Mouse (Mus musculus): ENCODE data around the gene Tmem63c. TPM values are rescaled to one million over a fixed set of nuclear protein-coding genes. Genes with fewer than 3 reads are reported as not detected.

Tmem63c gene
- total RNA-seq, 2 experiments from 2014 or later, result 1.6 TPM

DNA sequence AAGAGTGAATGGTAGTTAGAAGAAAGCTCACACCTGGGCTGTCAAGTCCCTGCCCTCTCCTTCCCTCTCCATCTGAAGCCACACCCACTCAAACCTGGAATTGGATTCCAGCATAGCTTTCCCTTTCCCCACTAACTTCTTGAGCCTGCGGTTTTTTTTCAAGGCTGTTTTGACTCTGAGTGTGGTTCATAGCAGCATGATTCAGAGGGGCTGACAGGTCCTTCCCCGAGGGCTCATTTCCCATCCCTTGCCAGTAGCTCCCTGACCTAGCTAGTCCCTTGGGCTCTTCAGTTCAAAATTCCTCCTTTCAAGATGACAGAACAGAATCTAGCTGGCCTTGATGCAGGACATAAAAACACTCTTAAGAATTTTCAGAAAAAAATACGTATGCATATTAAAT, 26.4 kb downstream of the Tmem63c start:
- no peak for DNase-seq (ENCODE audit: low spot score in 2 of 2)

DNA sequence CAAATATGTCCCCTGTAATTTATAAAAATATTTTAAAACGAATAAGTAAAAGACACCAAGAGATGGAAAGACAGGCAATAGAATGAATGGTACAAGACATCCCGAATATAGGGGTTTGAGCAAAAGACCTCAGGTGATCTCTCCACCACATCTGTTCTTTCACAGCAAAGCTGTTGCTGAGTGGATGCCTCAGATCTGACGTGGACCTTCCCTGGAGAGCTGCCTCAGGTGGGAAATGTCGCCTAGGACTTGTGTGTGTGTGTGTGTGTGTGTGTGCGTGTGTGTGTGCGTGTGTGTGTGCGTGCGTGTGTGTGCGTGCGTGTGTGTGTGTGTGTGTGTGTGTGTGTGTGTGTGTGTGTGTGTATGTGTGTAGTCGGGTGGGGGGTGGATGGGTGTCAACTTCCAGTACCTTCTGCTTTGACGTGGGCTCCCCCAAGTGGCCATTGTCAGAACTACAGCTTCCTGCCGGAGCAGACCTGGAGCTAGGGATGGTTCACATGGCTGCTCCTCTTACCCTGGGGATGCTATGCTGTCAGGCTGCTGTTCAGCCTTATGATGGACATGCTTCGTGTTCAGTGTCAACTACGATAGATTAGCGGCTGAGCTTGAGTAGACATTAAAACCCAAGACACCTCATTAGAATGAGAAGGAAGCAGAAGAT, 31.7 kb downstream of the Tmem63c start:
- DNase-seq (ENCODE audit: low spot score in 2 of 2), result peak; percentile 85 to 89

DNA sequence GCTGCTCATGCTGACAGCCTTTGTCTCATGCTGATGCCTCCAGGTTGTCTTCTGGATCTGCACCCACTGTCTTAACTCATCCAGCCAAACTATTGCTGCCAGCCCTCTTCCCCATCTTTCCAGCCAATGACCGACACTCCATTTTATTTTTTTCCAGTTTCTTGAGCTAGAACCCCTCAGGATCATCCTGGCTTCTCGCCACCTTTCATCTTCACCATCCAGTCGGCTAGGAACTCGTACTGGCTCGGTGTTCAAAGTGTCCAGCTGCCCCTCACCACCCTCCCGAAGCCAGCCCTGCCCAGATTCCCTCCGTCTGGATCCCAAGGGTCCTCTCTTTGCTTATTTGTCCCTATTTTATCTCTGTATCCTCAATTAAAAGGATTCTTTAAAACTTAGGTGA, 33.7 kb downstream of the Tmem63c start:
- DNase-seq (ENCODE audit: low spot score in 2 of 2), result no peak

DNA sequence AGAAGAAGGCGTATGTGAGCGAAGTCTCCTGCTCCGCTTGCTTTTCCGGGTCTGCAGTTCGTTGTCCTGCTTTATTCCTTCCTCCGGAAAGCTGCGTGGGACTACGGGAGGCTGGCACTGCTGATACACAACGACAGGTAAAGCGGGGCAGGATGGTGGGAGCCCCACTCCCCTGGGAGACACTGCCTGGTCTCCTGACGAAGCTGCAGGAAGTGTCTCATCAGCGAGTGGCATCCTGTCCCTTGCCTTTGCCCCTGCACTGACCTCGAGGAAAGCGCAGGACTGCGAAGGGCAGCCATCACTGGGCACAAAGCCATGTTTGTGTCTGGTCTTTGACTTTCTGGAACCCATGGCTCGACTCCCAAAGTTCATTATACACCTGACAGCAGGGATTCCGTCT, 35.9 kb downstream of the Tmem63c start:
- no peak for DNase-seq (ENCODE audit: low spot score in 2 of 2)

DNA sequence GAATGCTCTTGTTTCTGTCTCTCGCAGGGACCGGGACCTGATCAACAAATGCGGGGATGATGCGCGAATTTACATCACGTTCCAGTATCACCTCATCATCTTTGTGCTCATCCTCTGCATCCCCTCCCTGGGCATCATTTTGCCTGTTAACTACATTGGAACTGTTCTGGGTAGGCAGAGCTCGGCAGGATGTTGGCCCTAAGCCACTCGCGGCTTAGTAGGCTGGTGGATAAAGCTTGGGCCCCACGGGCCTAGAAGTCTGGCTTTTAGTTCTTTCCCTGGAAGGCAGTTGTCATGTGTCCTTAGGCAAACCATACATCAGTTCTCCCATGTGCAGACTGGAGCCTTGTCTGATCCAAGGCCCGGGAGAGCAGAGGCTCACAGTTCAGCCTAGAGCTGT, 44.3 kb downstream of the Tmem63c start:
- DNase-seq (ENCODE audit: low spot score in 2 of 2), result no peak

DNA sequence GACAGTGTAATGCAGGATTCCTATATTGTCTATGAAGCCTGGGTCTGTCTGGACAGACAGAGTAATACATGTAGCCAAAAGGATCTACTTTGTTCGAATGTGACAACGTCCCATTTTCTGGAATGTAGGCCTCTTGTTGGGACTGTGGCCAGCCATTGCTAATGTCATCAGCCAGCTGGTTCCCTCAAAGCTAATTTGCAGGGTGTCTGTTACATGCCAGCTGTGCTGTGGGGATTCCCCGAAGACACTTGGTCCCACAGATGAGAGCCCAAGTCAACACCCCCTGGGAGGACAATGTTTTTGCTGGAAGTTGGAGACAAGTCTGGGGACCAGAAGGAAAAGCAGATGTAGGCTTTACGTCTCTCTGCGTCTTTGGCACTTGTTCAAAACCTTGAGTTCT, 45.3 kb downstream of the Tmem63c start:
- DNase-seq (ENCODE audit: low spot score in 2 of 2), result no peak

DNA sequence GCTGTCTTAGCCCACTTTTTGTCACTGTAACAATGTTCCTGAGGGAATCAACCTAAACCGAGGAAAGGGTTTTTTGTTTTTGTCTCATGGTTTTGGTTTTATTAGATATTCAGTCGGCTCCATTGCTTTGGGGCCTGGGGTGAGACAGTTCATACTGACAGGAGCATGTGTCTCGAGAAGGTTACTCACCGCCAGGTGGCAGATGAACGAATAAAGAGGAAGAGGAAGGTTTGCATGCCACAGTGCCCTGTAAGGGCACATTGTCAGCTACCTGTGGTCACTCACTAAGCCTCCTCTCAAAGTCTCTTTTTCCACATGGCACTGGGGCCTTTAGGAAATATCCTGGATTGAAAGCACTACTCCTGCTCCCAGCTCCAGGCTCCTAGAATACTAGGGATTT, 49.4 kb downstream of the Tmem63c start:
- DNase-seq (ENCODE audit: low spot score in 2 of 2), result no peak

DNA sequence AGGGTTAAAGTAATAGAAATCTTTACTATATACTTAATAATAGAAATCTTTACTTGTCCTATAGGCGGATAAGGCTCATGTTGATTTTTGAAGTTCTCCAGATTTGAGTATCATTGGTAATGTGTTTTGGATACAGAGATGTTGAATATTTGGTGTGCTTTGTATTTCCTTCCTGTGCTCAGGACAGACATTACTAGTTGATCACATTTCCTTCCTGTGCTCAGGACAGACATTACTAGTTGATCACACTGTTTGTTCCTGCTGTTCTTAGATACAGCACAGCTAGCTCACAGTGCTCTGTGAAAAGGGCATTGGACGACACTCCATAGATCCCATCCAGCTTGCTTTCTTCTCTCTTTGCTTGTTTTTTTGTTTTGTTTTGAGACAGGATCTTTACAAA, 55.5 kb downstream of the Tmem63c start:
- no peak for DNase-seq (ENCODE audit: low spot score in 2 of 2)

DNA sequence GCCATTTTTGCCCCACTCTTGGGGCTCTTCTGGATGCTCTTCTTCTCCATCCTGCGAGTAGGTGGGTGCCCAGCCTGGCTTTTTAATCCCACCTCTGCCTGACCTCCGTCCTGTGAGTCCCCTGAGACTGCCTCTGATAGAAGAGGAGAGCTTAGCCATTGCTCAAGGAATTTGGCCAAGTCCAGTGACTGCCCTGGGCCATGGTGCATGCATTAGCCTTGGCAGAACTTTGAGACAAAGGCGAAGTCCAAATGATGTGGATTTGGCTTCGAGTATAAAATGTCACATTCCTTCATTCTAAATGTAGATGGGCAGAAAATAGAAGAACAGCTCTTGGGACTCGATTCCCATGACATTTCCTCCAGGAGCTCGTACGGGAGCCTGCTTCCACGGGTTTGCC, 61.7 kb downstream of the Tmem63c start:
- no peak for DNase-seq (ENCODE audit: low spot score in 2 of 2)

DNA sequence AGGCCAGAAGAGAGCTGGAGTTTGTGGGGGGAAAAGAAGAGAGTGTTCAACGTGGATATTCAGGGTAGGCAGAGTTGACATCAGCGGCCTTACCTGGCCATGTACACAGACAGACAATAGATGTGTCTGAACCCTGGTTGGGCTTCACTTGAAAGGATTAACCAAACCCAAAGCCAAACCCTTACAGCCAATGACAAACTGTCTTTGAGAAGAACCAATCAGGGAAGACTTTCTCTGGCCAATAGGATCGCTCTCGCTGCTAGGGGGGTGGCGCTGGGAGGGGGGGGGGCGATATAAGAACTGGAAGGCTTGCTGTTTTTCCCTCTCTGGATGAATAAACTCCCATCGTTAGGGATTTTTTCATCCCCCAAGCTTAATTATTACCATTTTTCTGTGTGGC, 66.1 kb downstream of the Tmem63c start:
- DNase-seq (ENCODE audit: low spot score in 2 of 2), result no peak

DNA sequence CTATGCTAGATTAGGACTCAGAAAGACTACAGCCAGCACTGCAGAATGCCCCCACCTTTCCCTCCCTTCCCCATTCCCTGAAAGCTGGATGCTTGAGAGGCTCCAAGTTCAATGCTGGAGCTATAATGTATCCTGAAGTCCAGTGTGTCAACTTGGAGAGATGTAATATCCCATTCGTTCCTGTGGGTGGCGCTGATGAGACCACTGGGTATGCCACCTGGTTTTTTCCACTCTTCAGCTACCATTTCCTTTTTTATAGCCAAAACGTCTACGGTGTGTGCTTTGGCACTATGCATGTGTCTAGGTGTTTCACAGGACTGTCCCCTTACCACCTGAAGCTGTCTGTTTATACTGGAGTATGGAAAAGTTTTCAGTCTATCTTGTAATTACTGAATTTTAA, 67.2 kb downstream of the Tmem63c start:
- no peak for DNase-seq (ENCODE audit: low spot score in 2 of 2)

DNA sequence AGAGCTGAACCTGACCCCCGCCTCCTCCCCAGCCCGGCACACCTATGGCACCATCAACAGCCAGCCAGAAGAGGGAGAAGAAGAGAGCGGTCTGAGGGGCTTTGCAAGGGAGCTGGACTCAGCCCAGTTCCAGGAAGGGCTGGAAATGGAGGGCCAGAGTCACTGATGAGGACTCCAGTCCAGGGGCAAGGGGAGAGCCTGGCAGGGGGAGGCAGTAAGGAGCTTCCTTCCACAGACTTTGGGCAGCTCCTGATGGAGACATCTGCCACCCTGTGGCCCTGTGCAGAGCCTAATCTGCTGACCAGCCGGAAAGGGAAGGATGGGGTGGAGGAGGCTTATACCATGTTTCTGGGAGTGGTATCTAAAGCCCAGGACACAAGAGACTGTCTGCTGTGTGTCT, 68.1 kb downstream of the Tmem63c start:
- no peak for DNase-seq (ENCODE audit: low spot score in 2 of 2)

DNA sequence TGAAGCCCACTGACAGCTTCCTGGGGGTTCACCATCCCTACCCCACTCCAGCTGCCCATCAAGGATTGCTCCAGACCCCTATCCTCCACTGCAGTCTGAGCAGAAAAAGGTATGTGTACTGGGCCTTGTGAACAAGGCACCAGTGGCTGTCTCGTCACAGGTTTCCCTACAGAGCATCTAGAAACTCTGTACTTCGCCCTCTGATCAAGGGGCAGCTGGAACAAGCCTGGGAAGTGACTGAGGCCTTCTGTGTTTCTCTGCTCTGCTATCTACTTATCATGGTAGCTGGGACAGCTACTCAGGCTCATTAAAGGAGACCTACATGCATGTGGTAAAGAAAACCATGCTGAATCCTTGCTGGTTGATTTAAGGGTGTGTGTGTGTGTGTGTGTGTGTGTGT, 68.6 kb downstream of the Tmem63c start:
- DNase-seq (ENCODE audit: low spot score in 2 of 2), result no peak

DNA sequence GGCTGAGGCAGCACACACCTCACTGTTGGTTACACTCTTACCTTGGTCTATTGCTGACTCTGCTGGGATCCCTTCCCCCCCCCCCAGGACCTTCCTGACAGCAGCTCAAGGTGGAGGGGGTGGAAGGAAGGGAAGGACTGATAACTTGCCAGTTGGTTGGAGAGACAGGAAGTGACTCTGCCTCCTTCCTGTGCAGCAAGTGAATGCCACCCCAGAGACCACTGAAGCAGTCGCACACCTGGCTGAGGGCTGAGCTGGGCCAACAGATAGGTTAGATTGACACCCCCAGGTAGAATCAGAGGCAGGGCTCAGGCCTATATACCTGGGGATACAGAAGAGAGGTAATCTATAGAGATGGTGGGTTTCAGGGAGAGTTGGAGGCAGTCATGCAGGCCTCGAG, 70.8 kb downstream of the Tmem63c start:
- DNase-seq (ENCODE audit: low spot score in 2 of 2), result no peak

DNA sequence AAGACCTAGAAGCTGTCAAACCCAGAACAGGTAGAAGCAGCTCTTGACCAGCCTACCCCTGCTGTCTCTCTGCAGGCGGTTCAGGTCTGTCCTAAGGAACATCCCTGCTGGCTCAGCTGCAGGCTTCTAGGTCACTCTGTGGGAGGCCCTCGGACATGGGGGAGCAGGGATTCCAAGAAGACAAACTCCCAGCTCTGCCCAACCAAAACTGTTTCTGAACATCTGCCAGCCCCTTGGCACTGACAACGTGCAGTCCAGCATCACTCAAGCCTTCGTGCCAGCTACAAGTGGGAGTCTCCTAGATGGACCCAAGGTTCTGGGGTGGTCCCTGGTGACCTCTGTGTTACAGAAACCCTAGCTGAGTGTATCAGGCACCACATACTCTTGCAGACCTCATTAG, 72.1 kb downstream of the Tmem63c start:
- no peak for DNase-seq (ENCODE audit: low spot score in 2 of 2)

DNA sequence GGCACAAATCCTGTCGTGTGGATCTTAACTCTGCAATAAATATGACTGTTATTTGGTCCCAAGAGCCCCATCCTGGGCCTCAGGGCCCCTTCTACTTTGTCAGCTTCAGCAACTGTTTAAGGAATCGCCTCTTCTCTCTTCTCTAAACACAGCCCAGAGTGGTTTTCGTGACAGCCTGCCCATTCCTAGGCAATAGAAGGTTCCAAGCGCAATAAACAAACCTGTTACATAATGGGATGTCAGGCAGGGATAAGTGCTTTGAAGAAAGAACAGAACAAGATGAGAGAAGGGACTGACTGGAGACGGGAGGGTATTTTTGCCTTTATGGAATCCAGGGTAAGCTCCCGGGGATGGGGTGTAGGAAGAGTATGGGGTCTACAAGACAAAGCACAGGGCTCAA, 72.5 kb downstream of the Tmem63c start:
- no peak for DNase-seq (ENCODE audit: low spot score in 2 of 2)

DNA sequence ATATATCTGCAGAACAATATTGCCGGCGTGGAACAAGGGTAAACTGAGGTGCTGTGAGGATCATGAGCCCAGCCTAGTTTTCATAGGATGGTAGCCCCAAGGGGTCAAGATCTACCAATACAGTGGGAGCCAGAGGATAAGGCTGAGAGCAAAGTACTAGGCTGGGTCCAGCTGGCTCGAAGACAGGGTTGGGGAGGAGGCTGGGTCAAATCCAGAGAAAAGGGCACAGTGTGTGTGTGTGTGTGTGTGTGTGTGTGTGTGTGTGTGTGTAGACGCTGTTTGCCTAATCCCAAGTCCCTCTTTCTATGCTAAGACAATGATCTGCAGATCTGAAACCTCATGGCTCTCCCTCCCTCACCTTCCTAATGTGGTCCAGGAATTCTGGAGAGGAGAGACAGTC, 79.2 kb downstream of the Tmem63c start:
- no peak for DNase-seq (ENCODE audit: low spot score in 2 of 2)

DNA sequence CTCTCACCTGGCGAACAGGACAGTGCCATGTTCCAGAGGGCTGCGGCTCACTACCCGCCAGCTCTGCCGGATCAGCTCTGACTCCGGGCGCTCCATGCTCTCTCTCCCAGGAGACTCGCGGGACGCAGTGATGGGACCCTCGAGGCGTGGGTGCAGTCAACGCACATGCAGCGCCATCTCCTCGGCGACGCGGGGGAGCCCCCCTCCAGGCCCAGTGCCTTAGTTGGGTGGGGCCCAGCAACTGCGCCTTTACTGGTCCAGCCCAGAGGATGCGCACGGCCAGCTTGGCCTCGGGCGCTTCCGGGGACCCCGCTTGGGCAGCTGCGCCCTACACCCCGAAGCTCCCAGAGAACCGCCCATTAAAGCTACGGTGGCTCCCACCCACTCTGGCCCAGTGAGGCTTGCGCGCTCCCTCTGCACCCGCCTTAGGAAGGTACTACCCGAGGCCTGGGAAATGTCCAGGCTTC, 81.1 kb downstream of the Tmem63c start, which contains the start of gene Ngb:
TSS of gene Ngb (minus strand) at position 375 of the 467 bp plus-strand sequence.
- DNase-seq (ENCODE audit: low spot score in 2 of 2), result no peak

DNA sequence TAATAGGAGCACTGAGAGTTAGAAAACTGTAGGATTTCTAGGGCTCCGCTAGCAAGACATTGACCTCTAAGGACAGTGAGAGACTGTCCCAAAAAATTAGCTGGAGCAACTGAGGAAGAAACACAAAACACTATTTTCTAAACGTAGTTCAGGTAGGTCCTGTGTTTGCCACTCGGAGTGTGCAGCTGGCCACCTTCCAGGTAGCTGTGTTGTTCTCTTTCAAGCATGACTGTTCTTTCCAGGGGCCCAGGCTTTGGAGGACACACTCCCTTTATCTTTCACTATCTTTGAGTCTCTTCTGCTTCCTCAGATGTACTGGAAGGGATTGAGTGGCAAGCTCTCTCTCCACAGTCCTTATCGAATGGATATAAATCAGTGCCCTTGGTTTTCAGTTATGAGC, 82.3 kb downstream of the Tmem63c start:
- no peak for DNase-seq (ENCODE audit: low spot score in 2 of 2)

DNA sequence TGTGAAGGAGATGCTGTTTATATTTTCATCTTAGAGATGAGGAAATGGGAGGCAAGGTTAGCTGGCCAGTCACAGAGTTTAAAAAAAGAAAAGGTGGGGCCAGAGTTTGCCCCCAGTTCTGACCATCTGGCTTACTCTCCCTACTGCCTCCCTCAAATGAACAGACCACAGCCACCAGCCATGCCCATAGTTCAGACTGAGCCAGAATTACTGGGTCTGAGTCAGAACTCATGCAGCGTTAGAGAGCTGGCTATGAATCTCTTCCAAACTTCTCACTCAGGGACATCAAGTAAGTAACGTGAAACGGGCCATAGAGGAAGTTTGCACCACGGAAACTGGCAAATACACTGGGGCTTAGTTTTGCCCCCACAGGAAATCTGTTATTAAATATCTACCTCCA, 83.7 kb downstream of the Tmem63c start:
- no peak for DNase-seq (ENCODE audit: low spot score in 2 of 2)

DNA sequence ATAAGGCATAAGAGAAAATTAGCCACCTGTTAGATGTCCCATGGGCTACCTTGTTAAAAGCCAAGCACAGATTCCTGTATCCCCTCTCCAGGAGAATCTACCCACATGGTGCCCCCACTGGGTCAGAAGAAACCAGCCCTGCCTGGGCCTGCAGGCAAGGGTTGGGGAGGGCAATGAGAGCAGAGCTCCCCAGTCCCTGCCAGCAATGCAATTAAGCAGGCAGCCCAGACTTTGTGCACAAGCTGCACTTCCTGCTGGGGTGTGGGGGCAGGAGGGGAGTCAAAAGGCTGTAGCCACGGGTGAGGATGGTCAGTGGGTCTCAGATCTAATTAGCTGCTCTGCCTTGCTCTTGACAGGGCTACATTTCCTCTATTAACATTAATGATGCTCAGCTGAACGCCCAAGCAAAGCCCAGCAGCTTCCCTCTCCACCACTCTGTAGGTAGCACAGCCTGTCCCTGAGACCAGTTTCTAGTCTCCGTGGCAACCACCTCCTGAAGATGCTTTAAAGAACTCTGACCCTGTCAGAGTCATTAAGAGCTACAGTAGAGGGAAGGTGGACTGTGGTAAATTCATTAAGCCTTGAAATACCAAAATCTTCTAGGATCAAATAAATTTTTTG, 86.3 kb downstream of the Tmem63c start:
- DNase-seq (ENCODE audit: low spot score in 2 of 2), result no peak

DNA sequence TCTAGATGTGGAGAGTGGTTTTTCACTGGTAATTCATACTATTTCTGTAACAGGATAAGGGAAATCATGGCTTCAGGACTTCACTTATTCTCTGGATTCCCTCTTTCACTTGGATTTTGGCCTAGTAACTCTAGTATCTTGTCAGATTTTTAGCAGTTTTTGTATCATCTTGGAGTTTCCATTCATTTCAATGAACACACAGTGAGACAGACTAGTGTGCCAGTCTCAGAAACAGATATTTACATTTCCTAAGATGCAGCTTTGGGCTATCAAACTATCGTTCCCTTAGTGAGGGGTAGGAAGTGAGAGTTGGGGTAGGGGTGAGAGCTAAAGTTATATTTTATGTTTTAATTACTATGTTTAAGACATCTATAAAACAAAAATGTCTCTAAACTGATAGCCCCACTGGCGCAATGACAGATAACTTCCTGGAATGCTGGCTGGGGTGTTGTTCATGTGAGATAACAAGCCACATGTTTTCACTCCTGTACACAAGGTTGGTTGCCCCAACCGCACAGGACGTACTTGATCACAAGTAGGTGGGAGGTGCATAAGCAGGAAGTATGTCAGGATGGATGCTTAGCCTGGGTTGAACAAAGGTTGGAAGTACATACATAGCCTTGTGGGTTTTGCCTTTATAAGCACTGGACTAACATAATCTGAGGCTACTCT, 100.9 kb downstream of the Tmem63c start:
- no peak for DNase-seq (ENCODE audit: low spot score in 2 of 2)

DNA sequence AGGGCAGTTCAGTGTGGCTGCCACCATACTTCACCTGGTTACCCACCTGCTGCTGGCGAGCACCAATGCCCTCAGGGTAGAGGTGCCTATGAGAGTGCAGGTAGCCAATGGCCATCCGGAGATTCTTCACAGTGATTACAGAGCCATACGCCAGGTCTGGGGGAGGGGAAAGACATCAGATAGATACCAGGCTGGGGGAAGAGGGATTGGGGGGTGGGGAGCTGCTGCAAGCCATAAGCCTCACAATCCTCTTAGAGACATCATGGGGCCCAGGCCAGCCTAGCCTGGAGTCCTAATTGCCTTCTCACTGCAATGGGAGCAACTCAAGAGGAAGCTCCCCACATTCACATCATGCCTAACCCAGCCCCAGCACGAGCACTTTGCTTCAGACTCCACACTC, 106.1 kb downstream of the Tmem63c start:
- no peak for DNase-seq (ENCODE audit: low spot score in 2 of 2)

Measured in adrenal gland, adult 18-20 months (tissue).